ENCODE assay signal across 9 mouse cellular contexts in the genomic region with DNA sequence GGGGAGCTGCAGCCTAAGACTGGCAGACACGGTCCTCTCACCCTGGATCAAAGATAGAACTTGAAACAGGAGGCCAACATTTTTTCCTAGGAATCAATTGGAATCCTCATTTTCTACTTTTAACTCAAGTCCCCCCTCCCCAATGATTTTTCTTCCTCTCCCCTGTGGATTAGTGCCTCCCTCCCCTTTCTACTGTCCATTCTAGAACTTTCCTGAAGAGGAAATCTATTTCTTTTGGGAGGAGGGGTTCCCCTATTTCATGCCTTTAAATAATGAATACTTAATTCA. TPM values are rescaled to one million over a fixed set of nuclear protein-coding genes. Genes with fewer than 3 reads are reported as not detected.
DNase-seq lines count a peak whose midpoint lies in the region; ATAC-seq lines count a peak whose summit lies in the region.
"Had no signal": no experiment of that assay in that cellular context is flagged by ENCODE, and none has a peak within 500 bp of the region (broad histone marks: within the 10 kb centered on the region; RNA-seq: fewer than 3 reads in every experiment).

No protein-coding gene starts in this region.

- ATAC-seq in neural tube, embryonic 11.5 days (ENCODE audit: insufficient read depth, low FRiP score, low TSS enrichment) = no peak
- no peak for ATAC-seq in liver, embryonic 11.5 days (replicated peaks; ENCODE audit: low FRiP score)
- no peak for ATAC-seq in stomach, embryonic 15.5 days (ENCODE audit: insufficient read depth, low FRiP score, low read depth)
- ATAC-seq in granulocyte monocyte progenitor cell, adult 5-6 weeks (replicated peaks; ENCODE audit: poor library complexity, severe bottlenecking) = no peak

- H3K4me1 ChIP-seq in heart, embryonic 10.5 days = peaks cover 24% of the 10 kb centered on the region
- peaks cover 20% of the 10 kb centered on the region for H3K4me1 ChIP-seq in neural tube, embryonic 11.5 days (ENCODE audit: control insufficient read depth, insufficient read depth, low read length)
- peaks cover 7% of the 10 kb centered on the region; the same call in 1 of the 2 replicates for H3K4me1 ChIP-seq in liver, embryonic 11.5 days (replicated peaks; ENCODE audit: control insufficient read depth, insufficient read depth, low read length)
- H3K4me1 ChIP-seq in stomach, embryonic 15.5 days = peaks cover 21% of the 10 kb centered on the region; the same call in 1 of the 2 replicates

- peak overlapping the region; percentile 91 for H3K27ac ChIP-seq in heart, embryonic 10.5 days
- peak overlapping the region; percentile 61 for H3K27ac ChIP-seq in neural tube, embryonic 11.5 days (ENCODE audit: low read depth, low read length)
- H3K27ac ChIP-seq in liver, embryonic 11.5 days (ENCODE audit: low read depth, low read length) = peak overlapping the region; percentile 89
- peak overlapping the region; percentile 89 for H3K27ac ChIP-seq in stomach, embryonic 15.5 days

- H3K9me3 ChIP-seq in heart, embryonic 10.5 days = no peaks in the 10 kb centered on the region
- H3K9me3 ChIP-seq in neural tube, embryonic 11.5 days (ENCODE audit: control insufficient read depth, low read length) = no peaks in the 10 kb centered on the region
- H3K9me3 ChIP-seq in liver, embryonic 11.5 days (ENCODE audit: control insufficient read depth, low read length) = no peaks in the 10 kb centered on the region
- no peaks in the 10 kb centered on the region for H3K9me3 ChIP-seq in stomach, embryonic 15.5 days

- WGBS in heart, embryonic 10.5 days = 0% methylated on average over 1 of the region's 1 CpGs
- 0% methylated on average over 1 of the region's 1 CpGs for WGBS in neural tube, embryonic 11.5 days
- 12% methylated on average over 1 of the region's 1 CpGs for WGBS in liver, embryonic 11.5 days
- WGBS in stomach, embryonic 15.5 days = 0% methylated on average over 1 of the region's 1 CpGs

- H3K4me2 ChIP-seq in neural tube, embryonic 11.5 days (ENCODE audit: low read depth) = peak overlapping the region; percentile 56
- H3K4me2 ChIP-seq in liver, embryonic 11.5 days = peak overlapping the region; percentile 62
- H3K4me2 ChIP-seq in stomach, embryonic 15.5 days = peak overlapping the region; percentile 51

- peaks cover 60% of the 10 kb centered on the region for H3K27me3 ChIP-seq in heart, embryonic 10.5 days (ENCODE audit: insufficient read depth, poor library complexity, severe bottlenecking)
- H3K27me3 ChIP-seq in neural tube, embryonic 11.5 days (ENCODE audit: control insufficient read depth, insufficient read depth, low read length) = peaks cover 18% of the 10 kb centered on the region
- H3K27me3 ChIP-seq in liver, embryonic 11.5 days (replicated peaks; ENCODE audit: control insufficient read depth, insufficient read depth, low read length) = peaks cover 81% of the 10 kb centered on the region
- H3K27me3 ChIP-seq in stomach, embryonic 15.5 days (replicated peaks) = no peaks in the 10 kb centered on the region

- DNase-seq in heart, embryonic 10.5 days (ENCODE audit: low spot score) = no peak
- no peak for DNase-seq in heart, postnatal 25 days (ENCODE audit: low spot score)
- DNase-seq in neural tube, embryonic 11.5 days (ENCODE audit: low spot score) = no peak
- DNase-seq in neural tube, embryonic 10.5 days (ENCODE audit: extremely low spot score, low spot score) = no peak
- DNase-seq in liver, embryonic 11.5 days (ENCODE audit: low spot score) = peak; percentile 10
- DNase-seq in left cerebral cortex, postnatal 36 days (ENCODE audit: low spot score in 2 of 2) = no peak
- DNase-seq: cerebellum, postnatal 36 days had no signal

- H3K36me3 ChIP-seq in heart, embryonic 10.5 days = no peaks in the 10 kb centered on the region
- H3K36me3 ChIP-seq in neural tube, embryonic 11.5 days (ENCODE audit: control insufficient read depth, insufficient read depth, low read length) = no peaks in the 10 kb centered on the region
- H3K36me3 ChIP-seq in liver, embryonic 11.5 days (ENCODE audit: control insufficient read depth, insufficient read depth, low read length) = no peaks in the 10 kb centered on the region
- H3K36me3 ChIP-seq in stomach, embryonic 15.5 days = no peaks in the 10 kb centered on the region

- peak overlapping the region; percentile 74; the same call in 1 of the 2 replicates for H3K9ac ChIP-seq in neural tube, embryonic 11.5 days (ENCODE audit: low read length)
- H3K9ac ChIP-seq in liver, embryonic 11.5 days (ENCODE audit: low read depth, low read length) = peak overlapping the region; percentile 70
- H3K9ac ChIP-seq in stomach, embryonic 15.5 days = peak overlapping the region; percentile 62; the same call in 1 of the 2 replicates

- intact Hi-C loops in heart, postnatal 25 days (cut with DNase I) = loop anchor here (10.0 kb wide), 3 partner anchors 1018 to 1338 kb away; no protein-coding TSS in a partner anchor
- intact Hi-C loops in left cerebral cortex, postnatal 36 days (cut with DNase I) = loop anchor here (5.0 to 10.0 kb wide), 2 partner anchors 34 to 1018 kb away; no protein-coding TSS in a partner anchor

- H3K4me3 ChIP-seq in heart, embryonic 10.5 days = peak overlapping the region; percentile 62
- peak overlapping the region; percentile 56 for H3K4me3 ChIP-seq in neural tube, embryonic 11.5 days (ENCODE audit: low read depth, low read length)
- H3K4me3 ChIP-seq in liver, embryonic 11.5 days (ENCODE audit: low read depth, low read length) = peak overlapping the region; percentile 56
- peak overlapping the region; percentile 61 for H3K4me3 ChIP-seq in stomach, embryonic 15.5 days (replicated peaks)

RNA-seq across cellular contexts. Expression of gene Nr2f2, which starts 0.2 kb away (rescaled TPM):
- polyA plus RNA-seq in heart, embryonic 10.5 days (2016; fragmentation: Nextera tagmentation; extraction: Ambion mirVana) = 16.2 and 48.0 TPM in 2 replicates
- total RNA-seq in heart, postnatal 25 days (2021) = 10 to 100 TPM; 19.9 to 25.0 TPM
- 88.5 and 95.9 TPM in 2 replicates for polyA plus RNA-seq in neural tube, embryonic 11.5 days (2014; fragmentation: Nextera tagmentation; extraction: Ambion mirVana)
- 49.6 and 49.7 TPM in 2 replicates for polyA plus RNA-seq in liver, embryonic 11.5 days (2014; fragmentation: Nextera tagmentation; extraction: Ambion mirVana)
- 66.9 and 72.6 TPM in 2 replicates for polyA plus RNA-seq in stomach, embryonic 15.5 days (2015; fragmentation: Nextera tagmentation; extraction: Ambion mirVana)
- not detected in 2 replicates for total RNA-seq in granulocyte monocyte progenitor cell, adult 5-6 weeks (2014; fragmentation: Nextera tagmentation)
- not detected in 2 replicates for total RNA-seq in granulocyte monocyte progenitor cell, adult 5-6 weeks (2017)
- 10 to 100 TPM; 24.8 to 41.3 TPM for total RNA-seq in left cerebral cortex, postnatal 36 days (2021)
